Mouse (Mus musculus) hindbrain, embryonic 11.5 days (tissue): ENCODE measurements around the gene Rhou. TPM values are rescaled to one million over a fixed set of nuclear protein-coding genes. Genes with fewer than 3 reads are reported as not detected.

ENCODE experiments used
- ATAC-seq: fragments of 200-750 bp; cut with Nextera tagmentation; 2 replicates; pipeline ENCODE4 v1.8.0; 2017; ENCODE audit warnings: mild to moderate bottlenecking, moderate TSS enrichment, moderate library complexity; ENCODE audit not compliant: low FRiP score
- DNase-seq: peaks from one replicate; pipeline ENCODE4 v3.0.0-alpha.2; 2015; ENCODE audit warnings: low spot score
- H3K27ac ChIP-seq: fragments of 300-500 bp; sonication (generic); 2 replicates; pipeline ENCODE4 v1.5.1; 2014; ENCODE audit warnings: mild to moderate bottlenecking, low read depth, low read length
- H3K27me3 ChIP-seq: fragments of 300-500 bp; sonication (generic); 2 replicates; pipeline ENCODE4 v1.6.1; 2014; ENCODE audit warnings: mild to moderate bottlenecking, low read length, moderate library complexity, mixed read lengths; ENCODE audit not compliant: control insufficient read depth, insufficient read depth
- H3K36me3 ChIP-seq: fragments of 300-500 bp; sonication (generic); 2 replicates; pipeline ENCODE4 v1.6.1; 2014; ENCODE audit warnings: mild to moderate bottlenecking, low read length, moderate library complexity, mixed read lengths; ENCODE audit not compliant: control insufficient read depth, insufficient read depth
- H3K4me1 ChIP-seq: fragments of 300-500 bp; sonication (generic); replicated peaks from 2 replicates; pipeline ENCODE4 v1.6.1; 2014; ENCODE audit warnings: low read length, mixed read lengths; ENCODE audit not compliant: control insufficient read depth, insufficient read depth
- H3K4me2 ChIP-seq: fragments of 300-500 bp; sonication (generic); replicated peaks from 2 replicates; pipeline ENCODE4 v1.6.1; 2014; ENCODE audit warnings: mild to moderate bottlenecking, low read depth, low read length
- H3K4me3 ChIP-seq: fragments of 300-500 bp; sonication (generic); 2 replicates; pipeline ENCODE4 v1.5.1; 2014; ENCODE audit warnings: low read depth, low read length
- H3K9ac ChIP-seq: fragments of 300-500 bp; sonication (generic); 2 replicates; pipeline ENCODE4 v1.6.1; 2014; ENCODE audit warnings: low read depth, low read length
- H3K9me3 ChIP-seq: fragments of 300-500 bp; sonication (generic); 2 replicates; pipeline ENCODE4 v1.6.1; 2016; ENCODE audit warnings: low read length; ENCODE audit not compliant: control insufficient read depth
- WGBS: fragments of 180-500 bp; shearing (Covaris S2); extraction: QIAGEN DNeasy Blood & Tissue Kit; methylation state at CpG from one replicate; pipeline ENCODE4 v1.1.7; 2014; 5-methylcytosine and 5-hydroxymethylcytosine counted together
- polyA plus RNA-seq: library from polyadenylated mRNA; unstranded; fragments of >200 nt; fragmentation: Nextera tagmentation; extraction: Ambion mirVana; gene quantifications from 2 replicates; pipeline ENCODE4 v1.2.1, GENCODE M21; 2014

Gene Rhou
- polyA plus RNA-seq, 1 experiment from 2014 or later: 12.4 TPM

DNA sequence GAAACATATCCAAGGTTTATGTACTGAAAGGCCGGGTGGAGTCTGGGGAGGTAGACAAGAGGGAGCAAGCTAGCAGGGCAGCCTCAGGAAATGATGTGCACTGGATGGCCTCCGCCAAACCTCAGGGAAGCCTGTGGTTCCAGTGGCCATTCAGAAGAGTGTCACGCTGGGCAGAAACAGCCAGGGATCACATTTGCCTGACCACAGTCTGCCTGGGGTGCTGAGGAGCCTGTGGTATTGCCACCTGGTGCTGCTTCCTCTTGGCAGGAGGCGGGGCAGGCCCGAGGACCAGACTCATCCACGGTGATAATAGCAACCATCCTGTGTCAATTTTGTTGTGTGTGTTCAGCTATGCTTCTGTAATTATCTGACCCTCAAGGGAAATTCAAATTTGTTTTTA, 18.9 kb downstream of the Rhou start:
- WGBS: 60% methylated on average over 6 of the region's 6 CpGs
- Histone ChIP-seq H3K4me2 (no peak overlapping the region), H3K9me3 (no peaks in the 10 kb centered on the region), H3K9ac (no peak overlapping the region), H3K4me3 (no peak overlapping the region), H3K27me3 (no peaks in the 10 kb centered on the region), H3K27ac (no peak overlapping the region), H3K4me1 (no peaks in the 10 kb centered on the region), H3K36me3 (no peaks in the 10 kb centered on the region)
- no peak for DNase-seq
- ATAC-seq: no peak

DNA sequence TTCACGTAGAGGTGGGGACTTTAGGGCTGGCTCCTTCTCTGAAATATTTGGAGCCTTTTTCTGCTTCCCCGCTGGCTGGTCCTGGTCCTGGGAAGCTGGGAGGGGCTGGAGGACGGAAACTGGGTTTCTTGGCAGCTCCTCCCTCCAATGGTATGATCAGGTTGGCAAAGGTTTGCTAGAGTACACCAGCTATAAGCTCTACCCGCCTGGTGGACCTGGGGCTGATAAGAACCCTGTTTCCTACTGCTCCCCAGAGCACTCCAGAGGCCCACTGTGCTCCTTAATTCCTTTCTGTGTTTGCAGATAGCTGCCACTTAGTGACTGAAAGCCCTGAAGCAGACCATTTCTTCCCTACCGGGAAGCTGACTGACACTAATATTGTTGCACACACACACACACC, 21.9 kb downstream of the Rhou start:
- Histone ChIP-seq H3K27me3 (no peaks in the 10 kb centered on the region), H3K36me3 (no peaks in the 10 kb centered on the region), H3K9ac (no peak overlapping the region), H3K27ac (peak overlapping the region; percentile 36; the same call in 1 of the 2 replicates), H3K4me2 (no peak overlapping the region), H3K9me3 (no peaks in the 10 kb centered on the region), H3K4me1 (no peaks in the 10 kb centered on the region), H3K4me3 (no peak overlapping the region)
- no peak for ATAC-seq
- WGBS: 55% methylated on average over 5 of the region's 5 CpGs
- DNase-seq: no peak

DNA sequence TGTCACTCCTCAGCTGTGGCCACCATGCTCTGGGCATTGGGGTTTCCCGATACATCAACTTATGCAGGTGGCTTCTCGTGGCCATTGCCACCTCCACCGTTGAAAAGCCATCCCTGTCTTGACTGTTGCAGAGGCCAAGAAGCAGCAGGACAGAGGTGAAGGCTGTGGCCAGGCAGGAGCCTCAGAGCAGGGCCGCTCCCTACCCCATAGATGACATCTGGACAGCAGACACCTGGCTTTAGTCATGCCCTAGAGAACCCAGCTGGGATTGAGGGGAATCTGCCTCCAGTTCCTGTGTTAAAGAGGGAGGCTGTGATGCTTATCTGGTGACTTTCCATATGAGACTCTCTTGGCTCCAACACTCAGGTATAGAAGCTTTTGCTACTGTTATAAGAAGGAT, 24.7 kb downstream of the Rhou start:
- no peaks in the 10 kb centered on the region for H3K9me3 ChIP-seq
- H3K27me3 ChIP-seq: no peaks in the 10 kb centered on the region
- no peak overlapping the region for H3K9ac ChIP-seq
- WGBS: 83% methylated on average over 4 of the region's 4 CpGs
- H3K4me3 ChIP-seq: no peak overlapping the region
- H3K4me2 ChIP-seq: no peak overlapping the region
- H3K27ac ChIP-seq: no peak overlapping the region
- no peaks in the 10 kb centered on the region for H3K36me3 ChIP-seq
- ATAC-seq (no peak), DNase-seq (no peak)
- H3K4me1 ChIP-seq: no peaks in the 10 kb centered on the region; the same call in 1 of the 2 replicates

DNA sequence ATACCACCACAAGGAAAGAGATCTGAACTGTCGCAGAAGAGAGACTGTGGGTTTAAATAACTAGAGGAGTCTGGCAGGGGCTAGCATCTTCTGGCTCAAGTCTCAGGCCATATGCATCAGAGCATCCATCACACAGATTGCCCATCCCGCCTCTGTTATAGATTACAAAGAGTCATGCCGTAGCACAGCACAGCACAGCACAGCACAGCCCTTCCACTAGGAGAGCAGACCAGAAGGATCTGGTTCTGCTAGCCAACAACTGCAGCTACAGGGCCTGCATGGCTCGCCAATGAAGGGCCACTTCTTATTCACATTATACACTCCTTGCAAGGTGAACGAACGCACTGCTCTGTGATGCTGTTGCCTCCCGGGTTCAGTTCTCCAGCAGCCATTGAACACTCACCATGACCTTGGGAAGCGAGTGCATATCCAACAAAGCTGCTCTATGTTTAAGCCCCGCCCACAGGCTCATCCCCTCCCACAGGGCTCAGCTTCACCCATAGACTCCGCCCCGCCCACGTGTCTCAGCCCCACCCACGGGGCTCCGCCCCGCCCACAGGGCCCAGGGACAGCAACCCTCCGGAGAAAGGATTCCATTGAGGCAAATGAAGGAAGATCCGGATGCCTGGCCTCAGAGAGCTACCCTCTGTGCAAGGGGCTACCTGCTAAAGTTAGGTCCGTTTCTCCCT, 28.5 kb downstream of the Rhou start:
- H3K36me3 ChIP-seq: no peaks in the 10 kb centered on the region
- H3K27me3 ChIP-seq: no peaks in the 10 kb centered on the region
- ATAC-seq: peak; percentile 56; the same call in 1 of the 2 replicates
- H3K9me3 ChIP-seq: no peaks in the 10 kb centered on the region
- H3K4me2 ChIP-seq: no peak overlapping the region
- no peak overlapping the region for H3K27ac ChIP-seq
- no peak overlapping the region for H3K9ac ChIP-seq
- DNase-seq: peak; percentile 83
- H3K4me3 ChIP-seq: no peak overlapping the region
- H3K4me1 ChIP-seq: no peaks in the 10 kb centered on the region; the same call in 1 of the 2 replicates
- WGBS: 21% methylated on average over 18 of the region's 18 CpGs

DNA sequence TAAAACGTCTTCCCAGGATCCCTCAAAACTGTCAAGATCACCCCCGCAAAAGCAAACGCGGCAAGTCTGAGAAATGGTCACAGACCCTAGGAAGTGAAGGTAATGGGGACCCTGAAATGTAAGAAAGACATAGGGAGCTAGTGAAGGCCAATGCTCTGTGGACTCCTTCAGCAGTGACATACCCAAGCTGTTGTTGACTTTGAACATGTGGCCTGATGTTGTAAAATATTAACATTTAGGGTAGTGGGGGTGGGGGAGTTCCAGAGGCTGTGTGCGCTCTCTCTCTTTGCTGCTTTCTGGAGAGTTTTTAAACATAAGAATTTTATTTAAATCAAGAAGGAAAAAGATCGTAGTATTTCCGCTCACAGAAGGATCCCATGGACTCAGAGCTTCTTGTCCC, 29.6 kb downstream of the Rhou start:
- H3K9ac ChIP-seq: no peak overlapping the region
- no peaks in the 10 kb centered on the region for H3K36me3 ChIP-seq
- no peaks in the 10 kb centered on the region for H3K27me3 ChIP-seq
- H3K4me2 ChIP-seq: no peak overlapping the region
- ATAC-seq (no peak), DNase-seq (no peak)
- no peak overlapping the region for H3K4me3 ChIP-seq
- H3K4me1 ChIP-seq: no peaks in the 10 kb centered on the region; the same call in 1 of the 2 replicates
- WGBS: 61% methylated on average over 7 of the region's 7 CpGs
- no peak overlapping the region for H3K27ac ChIP-seq
- H3K9me3 ChIP-seq: no peaks in the 10 kb centered on the region

DNA sequence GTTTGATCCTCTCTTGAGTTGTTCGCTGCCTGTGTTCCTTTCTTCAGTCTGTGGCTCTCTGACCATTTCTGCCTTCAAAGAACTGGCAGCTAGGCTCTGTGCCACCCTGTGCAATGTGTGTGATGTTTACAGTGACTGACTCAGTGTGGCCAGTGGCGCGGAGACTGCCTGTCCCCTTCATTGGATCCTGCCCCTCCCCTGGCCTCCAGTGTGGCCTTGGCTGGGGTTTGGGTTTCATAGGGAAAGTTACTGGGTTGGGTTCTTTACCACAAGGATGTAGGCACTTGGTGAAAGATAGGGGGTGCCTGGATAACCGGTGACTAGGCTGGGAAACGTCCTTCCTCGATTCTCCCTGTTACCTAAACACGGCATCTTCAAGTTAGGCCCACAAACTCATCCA, 31.1 kb downstream of the Rhou start:
- DNase-seq (no peak), ATAC-seq (no peak)
- Histone ChIP-seq H3K9me3 (no peaks in the 10 kb centered on the region), H3K4me2 (no peak overlapping the region), H3K27ac (no peak overlapping the region), H3K4me3 (no peak overlapping the region), H3K27me3 (no peaks in the 10 kb centered on the region), H3K9ac (no peak overlapping the region), H3K36me3 (no peaks in the 10 kb centered on the region), H3K4me1 (no peaks in the 10 kb centered on the region; the same call in 1 of the 2 replicates)
- WGBS: 89% methylated on average over 7 of the region's 7 CpGs

DNA sequence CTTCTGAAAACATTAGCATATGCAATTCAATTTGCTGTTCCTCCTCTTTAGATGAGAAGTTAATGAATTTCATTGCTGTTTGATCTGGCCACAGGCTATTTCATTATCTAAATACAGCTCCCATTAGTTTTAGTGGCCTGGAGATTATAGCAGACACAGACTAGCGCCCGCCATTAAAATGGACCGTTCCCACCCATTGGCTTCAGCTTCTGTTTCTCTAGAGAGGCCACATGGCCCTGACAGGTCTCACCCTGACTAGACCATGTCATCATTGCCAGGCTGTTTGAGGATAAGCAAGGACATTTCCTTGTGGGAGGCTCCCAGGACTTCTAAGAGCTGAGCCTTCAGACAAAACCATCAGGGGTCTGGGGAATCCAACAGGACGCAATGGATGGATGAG, 31.7 kb downstream of the Rhou start:
- DNase-seq: no peak
- 79% methylated on average over 4 of the region's 4 CpGs for WGBS
- Histone ChIP-seq H3K27me3 (no peaks in the 10 kb centered on the region), H3K4me3 (no peak overlapping the region), H3K27ac (peak overlapping the region; percentile 12; the same call in 1 of the 2 replicates), H3K4me2 (no peak overlapping the region), H3K9ac (no peak overlapping the region), H3K36me3 (no peaks in the 10 kb centered on the region), H3K9me3 (no peaks in the 10 kb centered on the region), H3K4me1 (no peaks in the 10 kb centered on the region; the same call in 1 of the 2 replicates)
- ATAC-seq: no peak

DNA sequence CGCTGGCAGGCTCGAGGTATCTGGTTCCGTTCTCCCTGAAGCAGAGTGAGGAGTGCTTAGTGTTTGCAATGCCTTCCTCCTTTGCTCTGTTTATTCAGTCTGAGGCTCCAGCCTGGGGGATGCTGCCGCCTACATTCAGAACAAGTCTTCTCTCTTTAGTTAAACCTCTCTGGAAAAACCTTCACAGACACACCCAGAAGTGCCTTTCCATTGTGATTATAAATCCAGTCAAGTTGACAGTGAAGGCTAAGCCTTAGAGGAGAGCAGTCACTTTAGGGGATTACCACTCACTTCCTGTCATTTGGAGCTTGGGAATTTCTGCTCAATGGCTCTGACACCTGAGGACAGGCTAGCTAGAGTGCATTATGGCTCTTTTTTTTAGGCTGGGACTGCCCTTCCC, 34.1 kb downstream of the Rhou start:
- Histone ChIP-seq H3K9me3 (no peaks in the 10 kb centered on the region), H3K4me2 (no peak overlapping the region), H3K4me1 (no peaks in the 10 kb centered on the region), H3K27me3 (no peaks in the 10 kb centered on the region), H3K9ac (no peak overlapping the region), H3K36me3 (no peaks in the 10 kb centered on the region), H3K4me3 (no peak overlapping the region), H3K27ac (no peak overlapping the region)
- ATAC-seq (no peak), DNase-seq (no peak)
- 58% methylated on average over 4 of the region's 4 CpGs for WGBS

DNA sequence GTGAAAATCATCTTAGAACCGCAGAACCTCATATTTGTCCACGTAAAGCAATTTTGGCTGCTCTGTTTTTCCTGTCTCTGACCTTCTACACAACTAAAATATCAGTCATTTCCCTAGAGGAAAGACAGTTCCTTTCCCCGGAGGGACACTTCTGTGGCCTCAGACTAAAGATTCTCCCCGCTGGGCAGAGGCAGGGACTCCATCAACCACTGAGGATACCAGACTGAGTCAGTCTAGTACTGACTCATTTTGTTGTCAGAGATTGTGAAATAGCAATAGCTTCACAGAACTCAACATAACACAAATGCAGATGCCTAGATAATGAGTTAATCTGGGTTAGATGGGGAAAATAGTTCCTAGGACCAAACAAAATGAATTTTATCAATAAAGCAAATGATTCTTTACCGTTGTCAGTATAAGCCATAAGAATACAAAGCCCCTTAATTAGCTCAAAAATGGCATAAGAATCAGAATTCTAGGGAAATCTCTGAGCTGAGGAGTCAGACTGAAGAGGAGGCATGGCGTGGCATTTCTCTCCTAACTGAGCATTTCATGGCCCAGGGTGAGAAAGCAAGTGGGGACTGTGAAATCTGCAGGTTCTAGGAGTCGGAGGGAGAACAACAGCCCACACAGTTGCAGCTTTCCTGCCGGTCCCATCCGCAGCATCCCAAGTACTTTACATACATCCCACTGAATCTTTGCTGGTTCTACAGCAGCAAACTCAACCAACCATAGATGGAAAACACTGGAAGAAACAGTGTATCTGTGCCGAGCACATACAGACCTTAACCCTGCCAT, 38.6 kb downstream of the Rhou start:
- ATAC-seq (no peak), DNase-seq (no peak)
- Histone ChIP-seq H3K9me3 (no peaks in the 10 kb centered on the region), H3K9ac (no peak overlapping the region), H3K4me3 (no peak overlapping the region), H3K4me1 (no peaks in the 10 kb centered on the region), H3K36me3 (no peaks in the 10 kb centered on the region), H3K4me2 (no peak overlapping the region), H3K27ac (no peak overlapping the region), H3K27me3 (no peaks in the 10 kb centered on the region)
- 87% methylated on average over 10 of the region's 10 CpGs for WGBS
